Mouse (Mus musculus): Measurements from ENCODE around the gene Rpusd2.
A peak's percentile ranks its signal among the peaks of the same experiment; 100 is the strongest.

Rpusd2 gene

DNA sequence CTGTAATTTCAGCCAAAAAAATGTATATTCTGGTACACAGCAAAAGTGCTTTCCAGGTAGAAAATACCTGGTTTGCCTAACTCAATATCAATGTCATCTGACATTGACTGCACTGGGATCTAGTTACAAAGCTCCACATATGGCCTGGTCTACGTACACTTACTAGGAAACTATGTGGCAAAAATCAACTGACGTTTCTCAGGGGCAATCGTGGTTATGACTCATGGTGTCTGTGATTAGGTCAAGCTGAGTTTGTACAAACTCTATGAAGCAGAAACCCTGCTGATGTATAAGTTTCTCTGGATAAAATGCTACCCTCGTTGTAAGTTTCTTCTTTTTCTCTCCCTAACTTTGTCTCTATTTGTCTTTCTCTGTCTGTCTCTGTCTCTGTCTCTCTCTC is 2.4 kb upstream of the Rpusd2 start:
- DNase-seq (ENCODE audit: low read depth), result peak; percentile 86

DNA sequence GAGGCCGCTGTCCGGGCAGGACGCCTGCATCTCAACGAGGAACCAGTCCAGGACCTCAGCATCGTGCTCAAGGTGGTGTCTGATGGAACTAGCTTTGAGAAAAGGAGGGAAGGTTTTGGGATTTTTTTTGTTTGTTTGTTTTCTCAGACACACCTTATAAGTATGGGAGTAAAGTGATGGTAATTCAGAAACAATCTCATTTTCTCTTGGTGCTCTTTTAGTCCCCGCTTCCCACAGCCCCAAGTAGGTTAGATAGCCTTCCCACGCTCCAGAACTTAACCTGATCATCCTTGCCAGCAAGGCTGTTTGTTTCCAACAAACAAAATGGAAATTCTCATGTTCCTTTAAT is 781 bp downstream of the Rpusd2 start:
- DNase-seq (ENCODE audit: low read depth), result no peak

DNA sequence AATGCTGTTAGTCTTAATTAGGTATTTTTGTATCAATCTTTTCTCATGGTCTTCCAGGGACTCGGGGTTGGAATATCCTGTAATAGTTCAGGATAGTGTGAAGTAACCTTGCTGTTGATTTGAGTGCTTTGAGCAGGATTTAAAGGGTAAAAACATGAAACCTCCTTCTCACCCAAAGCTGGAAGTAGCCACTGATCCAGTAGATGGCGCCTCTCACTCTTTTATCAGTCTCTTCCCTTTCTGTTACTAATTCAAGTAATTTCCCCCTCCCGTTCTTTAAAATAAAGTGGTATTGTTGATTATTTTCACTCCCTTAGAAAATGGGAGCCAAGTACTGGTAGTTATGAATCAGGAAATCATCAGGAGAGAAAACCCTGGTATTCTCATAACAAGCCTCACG is 6.3 kb downstream of the Rpusd2 start:
- peak; percentile 79 for DNase-seq (ENCODE audit: low read depth)

DNA sequence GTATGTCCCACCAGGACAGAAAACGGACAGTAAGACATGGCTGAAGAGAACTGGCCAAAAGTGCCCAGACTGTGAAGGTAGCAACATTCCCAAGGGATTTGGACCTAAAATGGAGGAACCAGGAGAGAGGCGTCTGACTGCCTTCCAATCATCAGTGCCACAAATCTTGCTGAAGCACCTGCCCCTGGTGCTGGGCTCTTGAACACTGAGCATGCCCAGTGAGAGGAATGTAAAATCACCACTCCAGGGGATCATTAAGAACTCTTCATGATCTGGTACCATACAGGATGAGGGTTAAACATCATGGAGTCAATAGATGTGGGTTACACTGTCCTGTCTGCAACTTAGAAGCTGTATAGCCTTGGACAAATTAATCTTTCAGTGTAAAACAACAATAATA is 10.6 kb downstream of the Rpusd2 start:
- no peak for DNase-seq (ENCODE audit: low read depth)

DNA sequence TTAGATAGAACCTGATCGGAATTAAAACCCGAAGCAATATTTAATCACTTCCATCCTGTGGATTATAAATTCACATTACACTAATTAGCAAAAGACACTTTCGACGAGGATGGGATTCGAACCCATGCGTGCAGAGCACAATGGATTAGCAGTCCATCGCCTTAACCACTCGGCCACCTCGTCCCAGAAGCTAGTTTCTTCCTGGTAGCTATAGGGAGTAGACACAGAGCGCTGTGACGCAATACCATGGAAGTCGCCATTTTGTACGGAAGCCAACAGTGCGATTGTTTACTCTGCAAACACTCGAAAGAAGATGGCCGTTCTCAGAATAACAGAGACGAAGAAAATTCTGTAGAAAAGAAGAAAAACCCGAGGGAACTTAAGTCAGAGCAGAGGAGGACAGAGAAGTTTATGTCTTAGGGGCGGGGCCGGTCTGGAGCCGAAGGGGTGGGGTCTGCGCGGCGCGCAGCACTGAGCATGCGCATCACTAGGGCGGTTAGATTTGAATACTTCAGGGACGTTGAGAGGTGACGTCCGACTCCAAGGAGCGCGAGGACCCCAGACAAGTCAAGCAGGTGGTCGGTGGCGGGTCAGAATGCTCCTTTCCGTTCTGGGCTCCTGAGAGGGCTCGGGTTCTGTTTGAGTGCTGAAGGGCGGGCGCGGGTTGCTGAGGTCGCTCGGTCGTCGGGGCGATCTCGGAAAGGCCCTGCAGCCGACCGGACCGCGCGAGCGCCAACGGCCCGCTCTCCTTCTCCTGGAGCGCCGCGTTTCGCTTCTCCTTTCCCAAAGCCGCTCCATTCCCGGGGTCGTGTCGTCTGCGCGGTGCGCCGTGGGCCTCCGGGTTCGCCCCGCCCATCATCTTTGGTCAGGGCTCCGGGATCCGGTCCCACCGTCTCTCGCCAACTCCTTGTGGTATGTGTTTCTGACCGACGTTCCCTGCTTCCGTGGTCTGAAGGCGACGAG is 12.3 kb downstream of the Rpusd2 start, which contains the start of gene Knl1:
Gene Knl1 (plus strand): TSS at position 471 of the 963 bp plus-strand sequence.
- DNase-seq (ENCODE audit: low read depth), result peak; percentile 96

DNA sequence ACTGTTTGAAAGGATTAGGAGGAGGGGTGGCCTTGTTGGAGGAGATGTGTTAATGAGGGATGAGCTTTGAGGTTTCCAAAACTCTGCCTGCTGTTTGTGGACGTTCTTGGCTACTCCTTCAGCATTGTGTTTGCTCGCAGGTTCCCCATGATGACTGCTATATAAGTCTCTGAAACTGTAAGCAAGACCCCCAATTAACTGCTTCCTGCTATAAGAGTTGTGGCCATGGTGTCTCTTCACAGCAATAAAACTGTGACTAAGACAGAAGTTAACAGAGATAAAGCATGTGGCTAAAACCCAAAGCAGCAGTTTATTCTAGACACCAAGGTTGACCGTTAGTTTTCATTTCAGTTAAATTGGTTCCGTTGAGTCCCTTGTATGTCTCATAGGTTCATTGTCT is 13.3 kb downstream of the Rpusd2 start:
- DNase-seq (ENCODE audit: low read depth), result no peak

DNA sequence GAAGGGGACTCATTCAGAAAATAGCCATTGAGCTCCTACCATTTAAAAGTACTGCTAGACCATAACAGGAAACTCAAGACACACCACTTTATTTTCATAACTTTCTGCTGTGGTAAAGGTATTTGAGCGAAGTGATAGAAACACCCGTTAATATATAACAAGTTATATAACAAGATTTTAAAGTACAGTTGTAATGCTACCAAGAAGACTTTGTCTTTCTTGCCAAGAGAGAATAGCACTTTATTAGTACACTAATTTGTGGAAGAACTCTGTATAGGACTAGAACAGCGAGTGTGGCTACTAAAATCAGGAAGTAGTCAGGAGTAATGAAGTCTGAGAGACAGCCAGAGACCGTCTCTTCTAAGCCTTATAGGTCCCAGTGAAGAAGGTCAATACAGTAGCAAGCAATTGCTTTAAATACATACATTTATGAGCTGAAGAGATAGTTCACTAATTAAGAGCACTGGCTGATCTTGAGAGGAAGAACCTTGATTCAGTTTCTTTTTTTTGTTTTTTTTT is 15.6 kb downstream of the Rpusd2 start:
- DNase-seq (ENCODE audit: low read depth), result no peak

DNA sequence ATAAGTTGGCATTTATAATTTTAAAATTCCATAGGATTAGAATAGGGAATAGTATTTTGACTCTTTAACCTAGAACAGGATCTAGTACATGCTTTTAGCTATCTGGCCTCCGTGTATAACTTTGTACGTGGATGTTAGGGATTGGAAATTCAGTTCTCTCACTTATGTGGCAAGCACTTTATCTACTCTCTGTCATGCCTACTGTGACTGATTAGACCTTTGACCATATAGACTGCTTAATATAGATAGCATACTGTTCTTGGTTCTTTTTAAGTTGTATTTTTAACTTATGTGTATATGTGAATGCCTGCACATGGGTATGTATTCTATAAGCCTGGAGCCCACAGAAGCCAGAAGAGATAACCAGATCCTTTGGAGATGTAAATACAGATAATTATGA is 25.5 kb downstream of the Rpusd2 start:
- no peak for DNase-seq (ENCODE audit: low read depth)

DNA sequence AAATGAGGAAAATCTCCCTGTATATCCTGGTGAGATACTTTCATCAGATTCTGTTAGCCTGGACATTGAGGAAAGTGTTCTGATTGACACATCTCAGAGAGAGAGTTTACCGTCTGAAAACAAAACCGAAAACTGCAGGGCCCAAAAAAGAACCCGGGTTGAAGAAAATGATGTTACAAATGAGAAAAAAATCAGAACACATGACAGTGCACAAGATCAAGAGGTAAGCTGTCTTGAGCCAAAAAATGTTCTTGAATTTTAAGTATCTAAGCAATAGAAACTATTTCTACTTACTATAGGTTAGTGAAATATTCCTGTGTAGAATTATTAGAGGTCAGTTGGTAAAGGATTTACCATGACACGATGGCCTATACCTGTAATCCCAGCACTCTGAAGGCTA is 37.8 kb downstream of the Rpusd2 start:
- DNase-seq (ENCODE audit: low read depth), result no peak

DNA sequence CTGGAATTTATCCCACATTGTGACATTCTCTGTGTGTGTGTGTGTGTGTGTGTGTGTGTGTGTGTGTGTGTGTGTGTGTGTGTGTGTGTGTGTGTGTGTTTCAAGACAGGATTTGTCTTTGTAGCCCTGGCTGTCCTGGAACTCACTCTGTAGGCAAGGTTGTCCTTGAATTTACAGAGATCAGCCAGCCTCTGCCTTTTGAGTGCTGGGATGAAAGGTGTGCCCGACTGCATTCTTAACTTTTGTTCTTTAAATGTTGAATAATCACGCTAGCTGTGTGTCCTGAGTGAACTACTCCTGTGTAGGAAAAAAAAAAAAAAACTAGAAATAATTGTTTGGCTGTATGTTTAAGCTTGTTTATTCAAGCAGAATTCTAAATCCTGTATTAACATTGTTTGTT is 51.6 kb downstream of the Rpusd2 start:
- DNase-seq (ENCODE audit: low read depth), result no peak
